Mouse (Mus musculus) lung, postnatal 4 days (tissue): ENCODE results near the gene Plxdc2.
"Not testable (repeated sequence)": the region's sequence is repeated elsewhere in the genome, so short reads cannot be mapped to it uniquely, and the experiment has no call there.

ENCODE experiments used
- DNase-seq, 2 experiments: peaks; one replicate each; pipeline ENCODE4 v3.0.0; 2021

Gene Plxdc2

GRCm38 (mm10) chr2:16769149-16769548, 413.0 kb downstream of the Plxdc2 start:
- DNase-seq = not testable (repeated sequence)

GRCm38 (mm10) chr2:16773398-16774113, 417.5 kb downstream of the Plxdc2 start:
- no peak for DNase-seq

- peak in 1 of 2 experiments; percentile 17 for DNase-seq
These were observed 418.0 kb downstream of the Plxdc2 start for GRCm38 (mm10) chr2:16774114-16774433.

GRCm38 (mm10) chr2:16795283-16795682, 439.2 kb downstream of the Plxdc2 start:
- DNase-seq = no peak
